Mouse (Mus musculus) gastrocnemius, adult 2 months (tissue): ENCODE data around the gene Trex1. TPM values are rescaled to one million over a fixed set of nuclear protein-coding genes. Genes with fewer than 3 reads are reported as not detected.

ENCODE experiments used
- DNase-seq: peaks from one replicate; pipeline ENCODE4 v3.0.0; 2022
- H3K27ac ChIP-seq: fragments of 200-600 bp; 2 replicates; pipeline ENCODE4 v1.8.1; 2022; ENCODE audit warnings: mild to moderate bottlenecking
- H3K4me3 ChIP-seq: fragments of 200-600 bp; 2 replicates; pipeline ENCODE4 v1.8.1; 2022; ENCODE audit warnings: mild to moderate bottlenecking, moderate library complexity
- CTCF ChIP-seq: fragments of 200-600 bp; IDR thresholded peaks from 2 replicates; pipeline ENCODE4 v1.8.1; 2022; ENCODE audit warnings: antibody characterized with exemption, mild to moderate bottlenecking, moderate library complexity
- intact Hi-C: fragments of 180-260 bp; cut with DNase I; formaldehyde crosslinking; loops from one replicate; pipeline ENCODE4 v1.15.1; 2025
- total RNA-seq, 2 experiments: library from RNA; stranded (reverse); gene quantifications; 2 replicates each; pipeline ENCODE4 v1.2.3; 2021

The Trex1 gene
- total RNA-seq, 2 experiments from 2014 or later = 13.2 TPM

- TF ChIP-seq CTCF = no peak
- intact Hi-C loops = no loop called here
- no peak for DNase-seq
- Histone ChIP-seq H3K27ac (no peak overlapping the region), H3K4me3 (no peak overlapping the region)
Observed at GRCm38 (mm10) chr9:109080516-109080915, 21.0 kb upstream of the Trex1 start.

GRCm38 (mm10) chr9:109073661-109074573 is 14.4 kb upstream of the Trex1 start, which contains the start of gene Atrip:
TSS of gene Atrip (minus strand) at chr9:109074124.
- DNase-seq = peak; percentile 95
- Histone ChIP-seq H3K4me3 (peak within 1 kb of the TSS; percentile 98), H3K27ac (peak within 1 kb of the TSS; percentile 93)
- intact Hi-C loops = no loop called here
- no peak for TF ChIP-seq CTCF

- peak; percentile 14; the same call in 1 of the 2 replicates for TF ChIP-seq CTCF
- no peak for DNase-seq
- intact Hi-C loops = no loop called here
- no peak overlapping the region for H3K4me3 ChIP-seq
- H3K27ac ChIP-seq = no peak overlapping the region
Observed at GRCm38 (mm10) chr9:109068095-109068735, 8.7 kb upstream of the Trex1 start.

GRCm38 (mm10) chr9:109060898-109061295 is 1.4 kb upstream of the Trex1 start:
- intact Hi-C loops = no loop called here
- no peak for DNase-seq
- Histone ChIP-seq H3K4me3 (no peak overlapping the region), H3K27ac (no peak overlapping the region)
- no peak for TF ChIP-seq CTCF

GRCm38 (mm10) chr9:109060184-109060897 is 807 bp upstream of the Trex1 start:
- intact Hi-C loops = no loop called here
- peak overlapping the region; percentile 93 for H3K27ac ChIP-seq
- DNase-seq = no peak
- no peak for TF ChIP-seq CTCF
- H3K4me3 ChIP-seq = no peak overlapping the region

- peak overlapping the region; percentile 93 for H3K27ac ChIP-seq
- H3K4me3 ChIP-seq = peak overlapping the region; percentile 76
- no peak for TF ChIP-seq CTCF
- intact Hi-C loops = loop anchor here (5.0 kb wide), 1 partner anchor 121 kb away; the partner anchor contains the start of gene Uqcrc1
- no peak for DNase-seq
Observed at GRCm38 (mm10) chr9:109058006-109058765, 1.3 kb downstream of the Trex1 start.

GRCm38 (mm10) chr9:109057543-109057942 is 2.0 kb downstream of the Trex1 start:
- intact Hi-C loops = loop anchor here (2.0 to 5.0 kb wide), 2 partner anchors 19 to 120 kb away; partner anchors contain the start of genes Shisa5 and Uqcrc1
- Histone ChIP-seq H3K27ac (peak overlapping the region; percentile 93), H3K4me3 (peak overlapping the region; percentile 76)
- no peak for TF ChIP-seq CTCF
- no peak for DNase-seq

GRCm38 (mm10) chr9:109056916-109057315 is 2.6 kb downstream of the Trex1 start:
- no peak for TF ChIP-seq CTCF
- DNase-seq = no peak
- intact Hi-C loops = loop anchor here (2.0 to 5.0 kb wide), 2 partner anchors 18 to 120 kb away; partner anchors contain the start of genes Shisa5 and Uqcrc1
- Histone ChIP-seq H3K4me3 (peak overlapping the region; percentile 76), H3K27ac (peak overlapping the region; percentile 93; the same call in 1 of the 2 replicates)

- intact Hi-C loops = loop anchor here (2.0 to 5.0 kb wide), 2 partner anchors 17 to 119 kb away; partner anchors contain the start of genes Shisa5 and Uqcrc1
- TF ChIP-seq CTCF = no peak
- H3K27ac ChIP-seq = peak overlapping the region; percentile 31; the same call in 1 of the 2 replicates
- no peak for DNase-seq
- peak overlapping the region; percentile 3; the same call in 1 of the 2 replicates for H3K4me3 ChIP-seq
Observed at GRCm38 (mm10) chr9:109056081-109056690, 3.3 kb downstream of the Trex1 start.

GRCm38 (mm10) chr9:109055271-109056030 is 4.1 kb downstream of the Trex1 start:
- intact Hi-C loops = loop anchor here (2.0 to 5.0 kb wide), 2 partner anchors 17 to 118 kb away; partner anchors contain the start of genes Shisa5 and Uqcrc1
- peak overlapping the region; percentile 62 for H3K4me3 ChIP-seq
- H3K27ac ChIP-seq = peak overlapping the region; percentile 82
- no peak for TF ChIP-seq CTCF
- no peak for DNase-seq
